Mouse (Mus musculus): ENCODE data around the gene Rasip1. TPM values are rescaled to one million over a fixed set of nuclear protein-coding genes. Genes with fewer than 3 reads are reported as not detected.

The Rasip1 gene
- polyA plus RNA-seq, 1 experiment from 2014 or later: 9.3 TPM

- ATAC-seq (replicated peaks; ENCODE audit: low FRiP score) (no peak), DNase-seq (ENCODE audit: low spot score) (no peak)
- no peaks in the 10 kb centered on the region for H3K9me3 ChIP-seq (ENCODE audit: control insufficient read depth, low read length)
- peaks cover 45% of the 10 kb centered on the region for H3K27me3 ChIP-seq (replicated peaks; ENCODE audit: control insufficient read depth, insufficient read depth, low read length)
- H3K4me2 ChIP-seq: peak within 1 kb of the TSS; percentile 22; the same call in 1 of the 2 replicates
- no peaks in the 10 kb centered on the region for H3K36me3 ChIP-seq (ENCODE audit: control insufficient read depth, insufficient read depth, low read length)
- WGBS: 8% methylated on average over 31 of the region's 31 CpGs
- H3K27ac ChIP-seq (ENCODE audit: low read depth, low read length): no peak within 1 kb of the TSS
- no peak within 1 kb of the TSS for H3K9ac ChIP-seq (ENCODE audit: low read depth, low read length)
- H3K4me1 ChIP-seq (replicated peaks; ENCODE audit: control insufficient read depth, insufficient read depth, low read length): peaks cover 3% of the 10 kb centered on the region
- no peak within 1 kb of the TSS for H3K4me3 ChIP-seq (ENCODE audit: low read depth, low read length)
Measured at GRCm38 (mm10) chr7:45617042-45617695, 10.1 kb upstream of the Rasip1 start, which contains the start of gene Fut1. Fut1 (plus strand) TSS chr7:45617289.

GRCm38 (mm10) chr7:45618316-45618715 lies 9.0 kb upstream of the Rasip1 start:
- Histone ChIP-seq H3K27me3 (replicated peaks; ENCODE audit: control insufficient read depth, insufficient read depth, low read length) (peaks cover 45% of the 10 kb centered on the region), H3K9ac (ENCODE audit: low read depth, low read length) (no peak overlapping the region), H3K9me3 (ENCODE audit: control insufficient read depth, low read length) (no peaks in the 10 kb centered on the region), H3K4me3 (ENCODE audit: low read depth, low read length) (no peak overlapping the region), H3K36me3 (ENCODE audit: control insufficient read depth, insufficient read depth, low read length) (no peaks in the 10 kb centered on the region; the same call in 1 of the 2 replicates), H3K4me2 (no peak overlapping the region), H3K4me1 (replicated peaks; ENCODE audit: control insufficient read depth, insufficient read depth, low read length) (peaks cover 3% of the 10 kb centered on the region), H3K27ac (ENCODE audit: low read depth, low read length) (no peak overlapping the region)
- ATAC-seq (replicated peaks; ENCODE audit: low FRiP score) (no peak), DNase-seq (ENCODE audit: low spot score) (no peak)
- 73% methylated on average over 5 of the region's 5 CpGs for WGBS

- peaks cover 49% of the 10 kb centered on the region for H3K27me3 ChIP-seq (replicated peaks; ENCODE audit: control insufficient read depth, insufficient read depth, low read length)
- no peaks in the 10 kb centered on the region; the same call in 1 of the 2 replicates for H3K36me3 ChIP-seq (ENCODE audit: control insufficient read depth, insufficient read depth, low read length)
- ATAC-seq (replicated peaks; ENCODE audit: low FRiP score) (no peak), DNase-seq (ENCODE audit: low spot score) (no peak)
- no peak overlapping the region for H3K27ac ChIP-seq (ENCODE audit: low read depth, low read length)
- H3K4me3 ChIP-seq (ENCODE audit: low read depth, low read length): no peak overlapping the region
- peaks cover 3% of the 10 kb centered on the region for H3K4me1 ChIP-seq (replicated peaks; ENCODE audit: control insufficient read depth, insufficient read depth, low read length)
- H3K9ac ChIP-seq (ENCODE audit: low read depth, low read length): no peak overlapping the region
- 71% methylated on average over 5 of the region's 5 CpGs for WGBS
- H3K9me3 ChIP-seq (ENCODE audit: control insufficient read depth, low read length): no peaks in the 10 kb centered on the region
- no peak overlapping the region for H3K4me2 ChIP-seq
Measured at GRCm38 (mm10) chr7:45619592-45619991, 7.7 kb upstream of the Rasip1 start.

GRCm38 (mm10) chr7:45621443-45621842 lies 5.8 kb upstream of the Rasip1 start, which contains the start of gene Izumo1:
Izumo1 (plus strand) TSS chr7:45621811.
- peaks cover 35% of the 10 kb centered on the region for H3K27me3 ChIP-seq (replicated peaks; ENCODE audit: control insufficient read depth, insufficient read depth, low read length)
- 0 out of 2 replicates have a peak within 1 kb of the TSS, but pooled peaks have one; percentile 6 for H3K4me3 ChIP-seq (ENCODE audit: low read depth, low read length)

GRCm38 (mm10) chr7:45623507-45623906 lies 3.8 kb upstream of the Rasip1 start:
- Histone ChIP-seq H3K27ac (ENCODE audit: low read depth, low read length) (no peak overlapping the region), H3K4me3 (ENCODE audit: low read depth, low read length) (no peak overlapping the region), H3K4me2 (no peak overlapping the region), H3K4me1 (replicated peaks; ENCODE audit: control insufficient read depth, insufficient read depth, low read length) (peaks cover 7% of the 10 kb centered on the region), H3K36me3 (ENCODE audit: control insufficient read depth, insufficient read depth, low read length) (no peaks in the 10 kb centered on the region; the same call in 1 of the 2 replicates), H3K27me3 (replicated peaks; ENCODE audit: control insufficient read depth, insufficient read depth, low read length) (peaks cover 37% of the 10 kb centered on the region), H3K9ac (ENCODE audit: low read depth, low read length) (no peak overlapping the region), H3K9me3 (ENCODE audit: control insufficient read depth, low read length) (no peaks in the 10 kb centered on the region)
- 91% methylated on average over 11 of the region's 11 CpGs for WGBS
- no peak for DNase-seq (ENCODE audit: low spot score)
- no peak for ATAC-seq (replicated peaks; ENCODE audit: low FRiP score)

More at GRCm38 (mm10) chr7:45621443-45621842, 5.8 kb upstream of the Rasip1 start, which contains the start of gene Izumo1:
- Histone ChIP-seq H3K36me3 (ENCODE audit: control insufficient read depth, insufficient read depth, low read length) (no peaks in the 10 kb centered on the region; the same call in 1 of the 2 replicates), H3K9ac (ENCODE audit: low read depth, low read length) (no peak within 1 kb of the TSS), H3K9me3 (ENCODE audit: control insufficient read depth, low read length) (no peaks in the 10 kb centered on the region), H3K4me2 (peak within 1 kb of the TSS; percentile 33), H3K27ac (ENCODE audit: low read depth, low read length) (no peak within 1 kb of the TSS), H3K4me1 (replicated peaks; ENCODE audit: control insufficient read depth, insufficient read depth, low read length) (peaks cover 3% of the 10 kb centered on the region)
- DNase-seq (ENCODE audit: low spot score) (no peak), ATAC-seq (replicated peaks; ENCODE audit: low FRiP score) (0 out of 2 replicates have a peak, but pooled peaks have one; percentile 15)
- 28% methylated on average over 9 of the region's 9 CpGs for WGBS

GRCm38 (mm10) chr7:45624718-45625117 lies 2.6 kb upstream of the Rasip1 start:
- ATAC-seq (replicated peaks; ENCODE audit: low FRiP score) (no peak), DNase-seq (ENCODE audit: low spot score) (no peak)
- Histone ChIP-seq H3K4me2 (no peak overlapping the region), H3K27me3 (replicated peaks; ENCODE audit: control insufficient read depth, insufficient read depth, low read length) (peaks cover 34% of the 10 kb centered on the region), H3K9me3 (ENCODE audit: control insufficient read depth, low read length) (no peaks in the 10 kb centered on the region), H3K27ac (ENCODE audit: low read depth, low read length) (no peak overlapping the region), H3K36me3 (ENCODE audit: control insufficient read depth, insufficient read depth, low read length) (no peaks in the 10 kb centered on the region; the same call in 1 of the 2 replicates), H3K4me1 (replicated peaks; ENCODE audit: control insufficient read depth, insufficient read depth, low read length) (peaks cover 12% of the 10 kb centered on the region), H3K4me3 (ENCODE audit: low read depth, low read length) (no peak overlapping the region), H3K9ac (ENCODE audit: low read depth, low read length) (no peak overlapping the region)
- 74% methylated on average over 3 of the region's 3 CpGs for WGBS

- Histone ChIP-seq H3K4me2 (no peak overlapping the region), H3K27me3 (replicated peaks; ENCODE audit: control insufficient read depth, insufficient read depth, low read length) (peaks cover 30% of the 10 kb centered on the region), H3K9me3 (ENCODE audit: control insufficient read depth, low read length) (no peaks in the 10 kb centered on the region), H3K9ac (ENCODE audit: low read depth, low read length) (no peak overlapping the region), H3K4me1 (replicated peaks; ENCODE audit: control insufficient read depth, insufficient read depth, low read length) (peaks cover 12% of the 10 kb centered on the region), H3K36me3 (ENCODE audit: control insufficient read depth, insufficient read depth, low read length) (no peaks in the 10 kb centered on the region; the same call in 1 of the 2 replicates), H3K4me3 (ENCODE audit: low read depth, low read length) (no peak overlapping the region), H3K27ac (ENCODE audit: low read depth, low read length) (no peak overlapping the region)
- ATAC-seq (replicated peaks; ENCODE audit: low FRiP score) (no peak), DNase-seq (ENCODE audit: low spot score) (no peak)
- 78% methylated on average over 8 of the region's 8 CpGs for WGBS
Measured at GRCm38 (mm10) chr7:45625481-45625880, 1.8 kb upstream of the Rasip1 start.

GRCm38 (mm10) chr7:45626571-45627076 lies 664 bp upstream of the Rasip1 start:
- WGBS: 67% methylated on average over 7 of the region's 7 CpGs
- H3K4me1 ChIP-seq (replicated peaks; ENCODE audit: control insufficient read depth, insufficient read depth, low read length): peaks cover 12% of the 10 kb centered on the region
- peaks cover 32% of the 10 kb centered on the region for H3K27me3 ChIP-seq (replicated peaks; ENCODE audit: control insufficient read depth, insufficient read depth, low read length)
- H3K9ac ChIP-seq (ENCODE audit: low read depth, low read length): no peak overlapping the region
- H3K4me2 ChIP-seq: no peak overlapping the region
- no peaks in the 10 kb centered on the region for H3K9me3 ChIP-seq (ENCODE audit: control insufficient read depth, low read length)
- DNase-seq (ENCODE audit: low spot score): no peak
- H3K36me3 ChIP-seq (ENCODE audit: control insufficient read depth, insufficient read depth, low read length): no peaks in the 10 kb centered on the region; the same call in 1 of the 2 replicates
- H3K4me3 ChIP-seq (ENCODE audit: low read depth, low read length): no peak overlapping the region
- no peak for ATAC-seq (replicated peaks; ENCODE audit: low FRiP score)
- H3K27ac ChIP-seq (ENCODE audit: low read depth, low read length): peak overlapping the region; percentile 25; the same call in 1 of the 2 replicates
